Mouse (Mus musculus): ENCODE measurements around the gene Lurap1.

Gene Lurap1

GRCm38 (mm10) chr4:116122762-116123161, 28.4 kb downstream of the Lurap1 start:
- Histone ChIP-seq H3K27me3 (ENCODE audit: insufficient read depth, low read length) (no peaks in the 10 kb centered on the region), H3K4me3 (replicated peaks; ENCODE audit: low read length) (peak overlapping the region; percentile 94), H3K9me3 (ENCODE audit: low read length) (no peaks in the 10 kb centered on the region), H3K36me3 (ENCODE audit: insufficient read depth, low read length) (peaks cover 39% of the 10 kb centered on the region), H3K4me1 (replicated peaks; ENCODE audit: low read depth, low read length) (peaks cover 60% of the 10 kb centered on the region)
- no peak for TF ChIP-seq POU5F1 (IDR thresholded peaks at IDR 0.05; ENCODE audit: borderline replicate concordance, low read length)
- TF ChIP-seq NANOG (IDR thresholded peaks at IDR 0.05; ENCODE audit: borderline replicate concordance, low read length): no peak
- no peak for TF ChIP-seq CTCF (conservative IDR thresholded peaks at IDR 0.05; ENCODE audit: low read length)

GRCm38 (mm10) chr4:116111486-116111885, 39.7 kb downstream of the Lurap1 start:
- peaks cover 4% of the 10 kb centered on the region; the same call in 1 of the 2 replicates for H3K4me1 ChIP-seq (replicated peaks; ENCODE audit: low read depth, low read length)
- H3K4me3 ChIP-seq (replicated peaks; ENCODE audit: low read length): no peak overlapping the region
- H3K9me3 ChIP-seq (ENCODE audit: low read length): no peaks in the 10 kb centered on the region

GRCm38 (mm10) chr4:116110695-116111094, 40.4 kb downstream of the Lurap1 start:
- TF ChIP-seq POU5F1 (IDR thresholded peaks at IDR 0.05; ENCODE audit: borderline replicate concordance, low read length) (no peak), NANOG (IDR thresholded peaks at IDR 0.05; ENCODE audit: borderline replicate concordance, low read length) (no peak), CTCF (conservative IDR thresholded peaks at IDR 0.05; ENCODE audit: low read length) (no peak)
- no peaks in the 10 kb centered on the region for H3K27me3 ChIP-seq (ENCODE audit: insufficient read depth, low read length)
- H3K4me3 ChIP-seq (replicated peaks; ENCODE audit: low read length): no peak overlapping the region
- H3K9me3 ChIP-seq (ENCODE audit: low read length): no peaks in the 10 kb centered on the region
- peaks cover 91% of the 10 kb centered on the region for H3K36me3 ChIP-seq (ENCODE audit: insufficient read depth, low read length)
- peaks cover 4% of the 10 kb centered on the region; the same call in 1 of the 2 replicates for H3K4me1 ChIP-seq (replicated peaks; ENCODE audit: low read depth, low read length)

More at GRCm38 (mm10) chr4:116111486-116111885, 39.7 kb downstream of the Lurap1 start:
- TF ChIP-seq CTCF (conservative IDR thresholded peaks at IDR 0.05; ENCODE audit: low read length) (no peak), NANOG (IDR thresholded peaks at IDR 0.05; ENCODE audit: borderline replicate concordance, low read length) (no peak), POU5F1 (IDR thresholded peaks at IDR 0.05; ENCODE audit: borderline replicate concordance, low read length) (no peak)
- H3K36me3 ChIP-seq (ENCODE audit: insufficient read depth, low read length): peaks cover 91% of the 10 kb centered on the region
- no peaks in the 10 kb centered on the region for H3K27me3 ChIP-seq (ENCODE audit: insufficient read depth, low read length)

GRCm38 (mm10) chr4:116105278-116105677, 45.9 kb downstream of the Lurap1 start:
- H3K27me3 ChIP-seq (ENCODE audit: insufficient read depth, low read length): no peaks in the 10 kb centered on the region
- H3K4me1 ChIP-seq (replicated peaks; ENCODE audit: low read depth, low read length): no peaks in the 10 kb centered on the region
- H3K9me3 ChIP-seq (ENCODE audit: low read length): no peaks in the 10 kb centered on the region
- no peak overlapping the region for H3K4me3 ChIP-seq (replicated peaks; ENCODE audit: low read length)
- H3K36me3 ChIP-seq (ENCODE audit: insufficient read depth, low read length): peaks cover 94% of the 10 kb centered on the region
- TF ChIP-seq CTCF (conservative IDR thresholded peaks at IDR 0.05; ENCODE audit: low read length) (no peak), NANOG (IDR thresholded peaks at IDR 0.05; ENCODE audit: borderline replicate concordance, low read length) (no peak), POU5F1 (IDR thresholded peaks at IDR 0.05; ENCODE audit: borderline replicate concordance, low read length) (no peak)

- Histone ChIP-seq H3K4me1 (replicated peaks; ENCODE audit: low read depth, low read length) (no peaks in the 10 kb centered on the region), H3K9me3 (ENCODE audit: low read length) (no peaks in the 10 kb centered on the region)
Measured at GRCm38 (mm10) chr4:116100959-116101358, 50.2 kb downstream of the Lurap1 start.

GRCm38 (mm10) chr4:116097211-116097610, 53.9 kb downstream of the Lurap1 start:
- Histone ChIP-seq H3K4me3 (replicated peaks; ENCODE audit: low read length) (no peak overlapping the region), H3K9me3 (ENCODE audit: low read length) (no peaks in the 10 kb centered on the region), H3K27me3 (ENCODE audit: insufficient read depth, low read length) (no peaks in the 10 kb centered on the region), H3K4me1 (replicated peaks; ENCODE audit: low read depth, low read length) (no peaks in the 10 kb centered on the region), H3K36me3 (ENCODE audit: insufficient read depth, low read length) (peaks cover 99% of the 10 kb centered on the region)
- TF ChIP-seq POU5F1 (IDR thresholded peaks at IDR 0.05; ENCODE audit: borderline replicate concordance, low read length) (no peak), NANOG (IDR thresholded peaks at IDR 0.05; ENCODE audit: borderline replicate concordance, low read length) (no peak), CTCF (conservative IDR thresholded peaks at IDR 0.05; ENCODE audit: low read length) (no peak)

More at GRCm38 (mm10) chr4:116100959-116101358, 50.2 kb downstream of the Lurap1 start:
- TF ChIP-seq NANOG (IDR thresholded peaks at IDR 0.05; ENCODE audit: borderline replicate concordance, low read length): no peak
- no peak for TF ChIP-seq POU5F1 (IDR thresholded peaks at IDR 0.05; ENCODE audit: borderline replicate concordance, low read length)
- no peak for TF ChIP-seq CTCF (conservative IDR thresholded peaks at IDR 0.05; ENCODE audit: low read length)
- Histone ChIP-seq H3K4me3 (replicated peaks; ENCODE audit: low read length) (no peak overlapping the region), H3K36me3 (ENCODE audit: insufficient read depth, low read length) (peaks cover 100% of the 10 kb centered on the region), H3K27me3 (ENCODE audit: insufficient read depth, low read length) (no peaks in the 10 kb centered on the region)

- no peaks in the 10 kb centered on the region for H3K9me3 ChIP-seq (ENCODE audit: low read length)
- no peaks in the 10 kb centered on the region for H3K27me3 ChIP-seq (ENCODE audit: insufficient read depth, low read length)
- TF ChIP-seq CTCF (conservative IDR thresholded peaks at IDR 0.05; ENCODE audit: low read length) (no peak), NANOG (IDR thresholded peaks at IDR 0.05; ENCODE audit: borderline replicate concordance, low read length) (no peak), POU5F1 (IDR thresholded peaks at IDR 0.05; ENCODE audit: borderline replicate concordance, low read length) (no peak)
- no peak overlapping the region for H3K4me3 ChIP-seq (replicated peaks; ENCODE audit: low read length)
- peaks cover 99% of the 10 kb centered on the region for H3K36me3 ChIP-seq (ENCODE audit: insufficient read depth, low read length)
- H3K4me1 ChIP-seq (replicated peaks; ENCODE audit: low read depth, low read length): no peaks in the 10 kb centered on the region
Measured at GRCm38 (mm10) chr4:116096291-116096690, 54.8 kb downstream of the Lurap1 start.

GRCm38 (mm10) chr4:116088510-116089249, 62.5 kb downstream of the Lurap1 start:
- Histone ChIP-seq H3K36me3 (ENCODE audit: insufficient read depth, low read length) (peaks cover 64% of the 10 kb centered on the region), H3K27me3 (ENCODE audit: insufficient read depth, low read length) (no peaks in the 10 kb centered on the region), H3K9me3 (ENCODE audit: low read length) (no peaks in the 10 kb centered on the region), H3K4me1 (replicated peaks; ENCODE audit: low read depth, low read length) (peaks cover 20% of the 10 kb centered on the region), H3K4me3 (replicated peaks; ENCODE audit: low read length) (peak overlapping the region; percentile 51)
- TF ChIP-seq CTCF (conservative IDR thresholded peaks at IDR 0.05; ENCODE audit: low read length): no peak
- no peak for TF ChIP-seq POU5F1 (IDR thresholded peaks at IDR 0.05; ENCODE audit: borderline replicate concordance, low read length)
- TF ChIP-seq NANOG (IDR thresholded peaks at IDR 0.05; ENCODE audit: borderline replicate concordance, low read length): no peak
